In genomic region chr1:41271111-41271730, GRCm38 (mm10) we compare ENCODE assay signal across 8 mouse cellular contexts.
DNase-seq lines count a peak whose midpoint lies in the region; ATAC-seq and TF ChIP-seq lines count a peak whose summit lies in the region.

No protein-coding gene starts in this region.

- no peaks in the 10 kb centered on the region for H3K4me1 ChIP-seq in intestine, postnatal 0 days (replicated peaks; ENCODE audit: control insufficient read depth, insufficient read depth, low read length)
- H3K4me1 ChIP-seq in intestine, embryonic 15.5 days (replicated peaks), result no peaks in the 10 kb centered on the region
- peaks cover 8% of the 10 kb centered on the region; the same call in 1 of the 2 replicates for H3K4me1 ChIP-seq in hindbrain, postnatal 0 days (ENCODE audit: insufficient read depth, low read length)

- H3K9ac ChIP-seq in intestine, postnatal 0 days (ENCODE audit: low read depth, low read length), result no peak overlapping the region
- no peak overlapping the region for H3K9ac ChIP-seq in intestine, embryonic 15.5 days
- no peak overlapping the region for H3K9ac ChIP-seq in hindbrain, postnatal 0 days (replicated peaks; ENCODE audit: low read length)

- H3K4me3 ChIP-seq in intestine, postnatal 0 days (ENCODE audit: low read depth, low read length), result no peak overlapping the region
- H3K4me3 ChIP-seq in intestine, embryonic 15.5 days (replicated peaks), result no peak overlapping the region
- H3K4me3 ChIP-seq in hindbrain, postnatal 0 days (ENCODE audit: low read length), result no peak overlapping the region

- H3K27ac ChIP-seq in intestine, postnatal 0 days (ENCODE audit: low read depth, low read length), result no peak overlapping the region
- H3K27ac ChIP-seq in intestine, embryonic 15.5 days, result no peak overlapping the region
- no peak overlapping the region for H3K27ac ChIP-seq in hindbrain, postnatal 0 days

- 34% methylated on average over 4 of the region's 4 CpGs for WGBS in intestine, postnatal 0 days
- 30% methylated on average over 4 of the region's 4 CpGs for WGBS in intestine, embryonic 15.5 days
- 14% methylated on average over 4 of the region's 4 CpGs for WGBS in hindbrain, postnatal 0 days

- no peaks in the 10 kb centered on the region for H3K27me3 ChIP-seq in intestine, postnatal 0 days (replicated peaks; ENCODE audit: control insufficient read depth, insufficient read depth, low read length)
- H3K27me3 ChIP-seq in intestine, embryonic 15.5 days (replicated peaks), result no peaks in the 10 kb centered on the region; the same call in 1 of the 2 replicates
- no peaks in the 10 kb centered on the region; the same call in 1 of the 2 replicates for H3K27me3 ChIP-seq in hindbrain, postnatal 0 days (ENCODE audit: insufficient read depth, low read length)

- no peaks in the 10 kb centered on the region for H3K36me3 ChIP-seq in intestine, postnatal 0 days (ENCODE audit: control insufficient read depth, insufficient read depth)
- H3K36me3 ChIP-seq in intestine, embryonic 15.5 days, result no peaks in the 10 kb centered on the region
- H3K36me3 ChIP-seq in hindbrain, postnatal 0 days (ENCODE audit: insufficient read depth, low read length), result no peaks in the 10 kb centered on the region

- no peak for ATAC-seq in intestine, postnatal 0 days
- no peak for ATAC-seq in intestine, embryonic 15.5 days
- peak; percentile 79 for ATAC-seq in hindbrain, postnatal 0 days

- peak; percentile 50 for TF ChIP-seq CTCF in intestine, postnatal 0 days (IDR thresholded peaks at IDR 0.05; ENCODE audit: low read depth)
- TF ChIP-seq CTCF in hindbrain, postnatal 0 days (IDR thresholded peaks at IDR 0.05; ENCODE audit: low read depth), result peak; percentile 76

- no peak overlapping the region for H3K4me2 ChIP-seq in intestine, postnatal 0 days (replicated peaks; ENCODE audit: low read depth)
- no peak overlapping the region for H3K4me2 ChIP-seq in intestine, embryonic 15.5 days (replicated peaks)
- 0 out of 2 replicates have a peak overlapping the region, but pooled peaks have one; percentile 13 for H3K4me2 ChIP-seq in hindbrain, postnatal 0 days (ENCODE audit: low read depth, low read length)

- H3K9me3 ChIP-seq in intestine, postnatal 0 days (ENCODE audit: control insufficient read depth), result no peaks in the 10 kb centered on the region
- H3K9me3 ChIP-seq in intestine, embryonic 15.5 days, result no peaks in the 10 kb centered on the region
- no peaks in the 10 kb centered on the region for H3K9me3 ChIP-seq in hindbrain, postnatal 0 days (ENCODE audit: low read length)

- DNase-seq in right cerebral cortex, postnatal 4 days, result peak; percentile 28
- no peak for DNase-seq in right cerebral cortex, postnatal 25 days
- peak; percentile 81 for DNase-seq in hindbrain, postnatal 0 days (ENCODE audit: low spot score)
- no peak for DNase-seq in spleen, postnatal 14 days (ENCODE audit: low spot score in 2 of 2)
- no peak for DNase-seq in testis, postnatal 14 days (ENCODE audit: low spot score)
- DNase-seq in adrenal gland, postnatal 4 days (ENCODE audit: low spot score in 2 of 2), result no peak

Comparison
In these comparisons a context has a peak if more than half of its experiments do, and no peak if none do; other contexts are left out.
1. DNase-seq: peak in right cerebral cortex, postnatal 4 days (single experiment) and hindbrain, postnatal 0 days (single experiment); none in right cerebral cortex, postnatal 25 days (single experiment), spleen, postnatal 14 days (0 of 2), testis, postnatal 14 days (single experiment) and adrenal gland, postnatal 4 days (0 of 2).